Mouse (Mus musculus): Measurements from ENCODE around the gene Unc93b1. TPM values are rescaled to one million over a fixed set of nuclear protein-coding genes. Genes with fewer than 3 reads are reported as not detected.

The Unc93b1 gene
- polyA plus RNA-seq (2017; shearing (Covaris generic)): 10 to 100 TPM; 45.3 to 51.4 TPM

GRCm38 (mm10) chr19:3935032-3935895 lies at the start of gene Unc93b1:
Gene Unc93b1 (plus strand): TSS chr19:3935186.

DNA sequence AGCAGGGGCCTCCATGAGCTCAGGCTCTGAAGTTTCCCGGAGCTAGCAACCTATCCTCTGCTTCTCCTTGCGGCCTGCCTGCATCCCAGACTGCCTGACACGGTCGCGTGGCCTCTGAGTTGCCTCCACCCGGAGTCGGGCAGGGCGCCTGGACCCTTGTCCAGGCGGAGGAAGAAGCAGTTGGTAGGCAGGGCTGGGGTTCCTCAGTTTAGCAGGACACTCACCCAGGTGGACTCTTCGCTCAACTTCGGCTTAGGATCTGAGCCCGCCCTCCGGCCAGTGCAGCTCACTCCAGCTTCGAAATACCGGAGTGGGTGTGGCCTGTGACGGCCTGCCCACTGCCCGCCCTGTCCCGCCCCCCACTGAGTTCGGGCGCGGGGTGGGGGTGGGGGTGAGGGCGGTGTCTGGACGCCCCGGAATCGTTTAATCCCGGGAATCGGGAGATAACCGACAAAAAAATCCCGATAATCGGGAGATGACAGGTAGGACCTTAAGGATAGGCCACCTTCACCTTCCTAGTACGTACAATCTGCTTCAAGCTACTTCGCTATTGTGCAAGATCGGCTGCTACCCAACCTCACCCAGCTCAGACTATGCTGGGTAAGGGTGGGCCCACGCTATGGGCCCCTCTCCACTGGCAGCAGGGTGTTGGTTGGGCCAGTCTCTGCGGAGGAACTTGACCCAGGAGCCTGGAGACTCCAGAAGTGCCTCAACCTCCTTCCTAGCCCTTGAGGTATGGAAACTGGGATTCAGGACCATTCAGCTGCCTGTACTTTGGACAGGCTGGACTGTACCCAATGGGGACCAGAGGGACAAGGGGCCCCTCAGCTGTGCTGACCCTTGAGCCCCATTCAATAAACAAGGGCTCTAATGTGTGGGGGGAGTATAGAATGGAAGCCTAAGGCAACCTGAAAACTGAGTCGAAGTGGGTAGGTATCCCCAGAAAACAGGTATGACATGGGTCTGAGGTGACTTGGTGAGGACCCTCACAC lies 27.9 kb upstream of the Unc93b1 start, which contains the start of gene Tcirg1:
TSS of gene Tcirg1 (minus strand) at position 339 of the 992 bp plus-strand sequence.

GRCm38 (mm10) chr19:3912337-3913204 lies 22.4 kb upstream of the Unc93b1 start, which contains the start of gene Ndufs8:
Gene Ndufs8 (minus strand): TSS chr19:3912774.

GRCm38 (mm10) chr19:3929211-3929941 lies 5.6 kb upstream of the Unc93b1 start, which contains the start of gene Aldh3b1:
Gene Aldh3b1 (minus strand): TSS chr19:3929808.

DNA sequence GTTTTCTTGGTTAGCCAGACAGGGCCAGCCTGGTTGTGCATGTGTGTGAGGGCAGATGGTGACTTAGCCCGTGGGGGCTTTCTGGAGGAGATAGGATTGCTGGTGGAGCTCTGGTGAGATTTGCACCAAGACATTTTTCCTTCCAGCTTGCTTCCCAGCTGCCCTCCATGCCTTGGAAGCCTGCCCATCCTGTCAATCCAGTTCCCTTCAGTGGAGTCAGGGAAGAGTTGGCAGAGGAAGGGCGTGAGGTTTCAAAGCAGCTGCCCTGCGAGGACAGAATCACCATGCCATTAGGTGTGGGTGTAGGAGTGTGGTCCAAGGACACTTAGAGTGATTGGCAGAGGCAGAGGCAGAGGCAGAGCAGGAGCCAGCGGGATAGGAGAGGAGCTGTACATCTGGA lies 23.5 kb downstream of the Unc93b1 start, which contains the start of gene Aldh3b3:
TSS of gene Aldh3b3 (plus strand) at position 176 of the 400 bp plus-strand sequence.

GRCm38 (mm10) chr19:3972229-3972628 lies 37.2 kb downstream of the Unc93b1 start, which contains the start of gene Aldh3b2:
Gene Aldh3b2 (plus strand): TSS chr19:3972328.

GRCm38 (mm10) chr19:3986334-3986733 lies 51.3 kb downstream of the Unc93b1 start, which contains the start of gene Acy3:
Gene Acy3 (plus strand): TSS chr19:3986570.

DNA sequence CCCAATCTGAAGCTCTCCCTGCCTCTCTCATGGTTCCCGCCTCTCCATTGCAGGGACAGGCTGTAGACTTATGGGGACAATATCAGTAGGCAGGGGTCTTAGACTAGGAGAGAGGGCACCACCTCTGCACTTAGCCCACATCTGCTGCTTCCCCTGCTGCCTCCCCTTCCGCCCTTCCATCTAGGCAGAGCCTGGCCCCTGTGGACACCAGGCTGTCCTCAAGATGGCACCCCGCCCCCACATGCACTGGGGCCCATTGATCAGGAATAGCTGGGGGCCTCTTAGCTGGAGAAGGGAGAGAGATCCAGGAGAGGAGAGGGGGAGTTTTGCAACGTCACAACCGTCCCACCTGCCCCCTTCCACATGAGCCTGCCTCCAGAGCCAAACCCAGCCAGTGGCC lies 57.4 kb downstream of the Unc93b1 start, which contains the start of gene Tbx10:
TSS of gene Tbx10 (plus strand) at position 337 of the 400 bp plus-strand sequence.

Other genes with a start within 250 kb of the Unc93b1 start
- gene Lrp5, start 248.6 kb upstream of the Unc93b1 start, polyA plus RNA-seq (2017; shearing (Covaris generic)): under 1 TPM; 0.08 to 0.66 TPM
- gene 1810055G02Rik, start 226.9 kb upstream of the Unc93b1 start, polyA plus RNA-seq (2017; shearing (Covaris generic)): 1 to 10 TPM; 5.7 to 6.7 TPM
- gene Kmt5b, start 167.8 kb upstream of the Unc93b1 start, polyA plus RNA-seq (2017; shearing (Covaris generic)): 10 to 100 TPM; 84.1 to 84.2 TPM
- gene Chka, start 83.4 kb upstream of the Unc93b1 start, polyA plus RNA-seq (2017; shearing (Covaris generic)): 10 to 100 TPM; 15.3 to 18.1 TPM
- 10 to 100 TPM; 69.0 to 87.5 TPM for gene Tcirg1, start 28.1 kb upstream of the Unc93b1 start, polyA plus RNA-seq (2017; shearing (Covaris generic))
- gene Ndufs8, start 22.4 kb upstream of the Unc93b1 start, polyA plus RNA-seq (2017; shearing (Covaris generic)): 100 to 1,000 TPM; 135 to 181 TPM
- under 1 TPM; 0.34 to 0.40 TPM for gene Aldh3b1, start 5.4 kb upstream of the Unc93b1 start, polyA plus RNA-seq (2017; shearing (Covaris generic))
- gene Aldh3b3, start 23.5 kb downstream of the Unc93b1 start, polyA plus RNA-seq (2017; shearing (Covaris generic)): under 1 TPM; 0.24 to 0.86 TPM
- under 1 TPM in 1 of 2 experiments, not detected in 1; 0.20 TPM for gene Aldh3b2, start 37.1 kb downstream of the Unc93b1 start, polyA plus RNA-seq (2017; shearing (Covaris generic))
- under 1 TPM in 1 of 2 experiments, not detected in 1; 0.36 TPM for gene Acy3, start 51.4 kb downstream of the Unc93b1 start, polyA plus RNA-seq (2017; shearing (Covaris generic))
- gene Tbx10, start 57.6 kb downstream of the Unc93b1 start, polyA plus RNA-seq (2017; shearing (Covaris generic)): 1 to 10 TPM in 1 of 2 experiments, not detected in 1; 1.2 TPM
- 10 to 100 TPM; 14.8 to 15.3 TPM for gene Nudt8, start 65.4 kb downstream of the Unc93b1 start, polyA plus RNA-seq (2017; shearing (Covaris generic))
- gene Gm49405, start 65.4 kb downstream of the Unc93b1 start, polyA plus RNA-seq (2017; shearing (Covaris generic)): 1 to 10 TPM; 1.2 to 4.0 TPM
- 1 to 10 TPM in 1 of 2 experiments, under 1 TPM in 1; 0.68 to 4.7 TPM for gene Doc2g, start 68.1 kb downstream of the Unc93b1 start, polyA plus RNA-seq (2017; shearing (Covaris generic))
- gene Ndufv1, start 77.6 kb downstream of the Unc93b1 start, polyA plus RNA-seq (2017; shearing (Covaris generic)): 100 to 1,000 TPM; 152 to 159 TPM
- gene Gstp1, start 102.8 kb downstream of the Unc93b1 start, polyA plus RNA-seq (2017; shearing (Covaris generic)): 100 to 1,000 TPM; 537 to 539 TPM
- gene Gstp2, start 110.8 kb downstream of the Unc93b1 start, polyA plus RNA-seq (2017; shearing (Covaris generic)): 10 to 100 TPM in 1 of 2 experiments, 1 to 10 TPM in 1; 3.0 to 16.9 TPM
- 100 to 1,000 TPM in 1 of 2 experiments, 10 to 100 TPM in 1; 94.0 to 111 TPM for gene Gstp3, start 124.4 kb downstream of the Unc93b1 start, polyA plus RNA-seq (2017; shearing (Covaris generic))
- not detected for gene Cabp2, start 146.4 kb downstream of the Unc93b1 start, polyA plus RNA-seq (2017; shearing (Covaris generic))
- gene Cdk2ap2, start 162.0 kb downstream of the Unc93b1 start, polyA plus RNA-seq (2017; shearing (Covaris generic)): 100 to 1,000 TPM; 834 to 888 TPM
- 100 to 1,000 TPM; 344 to 350 TPM for gene Pitpnm1, start 164.8 kb downstream of the Unc93b1 start, polyA plus RNA-seq (2017; shearing (Covaris generic))
- 100 to 1,000 TPM; 182 to 196 TPM for gene Aip, start 190.7 kb downstream of the Unc93b1 start, polyA plus RNA-seq (2017; shearing (Covaris generic))
- 1 to 10 TPM in 1 of 2 experiments, under 1 TPM in 1; 0.18 to 1.7 TPM for gene Gpr152, start 204.6 kb downstream of the Unc93b1 start, polyA plus RNA-seq (2017; shearing (Covaris generic))
- under 1 TPM; 0.38 to 0.82 TPM for gene Cabp4, start 208.8 kb downstream of the Unc93b1 start, polyA plus RNA-seq (2017; shearing (Covaris generic))
- 100 to 1,000 TPM; 373 to 413 TPM for gene Coro1b, start 213.4 kb downstream of the Unc93b1 start, polyA plus RNA-seq (2017; shearing (Covaris generic))
- 1,000 to 10,000 TPM; 1,211 to 1,532 TPM for gene Ptprcap, start 218.4 kb downstream of the Unc93b1 start, polyA plus RNA-seq (2017; shearing (Covaris generic))
- gene Rps6kb2, start 228.2 kb downstream of the Unc93b1 start, polyA plus RNA-seq (2017; shearing (Covaris generic)): 10 to 100 TPM; 46.4 to 51.4 TPM
- 10 to 100 TPM; 19.4 to 27.5 TPM for gene Carns1, start 240.3 kb downstream of the Unc93b1 start, polyA plus RNA-seq (2017; shearing (Covaris generic))